Mouse (Mus musculus): ENCODE measurements around the gene Urad. TPM values are rescaled to one million over a fixed set of nuclear protein-coding genes. Genes with fewer than 3 reads are reported as not detected.
A peak's percentile ranks its signal among the peaks of the same experiment; 100 is the strongest.

Urad gene
- polyA plus RNA-seq, 2 experiments from 2014 or later = not detected

- ATAC-seq = peak; percentile 63
These were observed 1.1 kb upstream of the Urad start for GRCm38 (mm10) chr5:147323237-147323917.

- no peak for ATAC-seq
These were observed 2.6 kb downstream of the Urad start for GRCm38 (mm10) chr5:147319653-147320052.

- no peak for ATAC-seq
These were observed 4.2 kb downstream of the Urad start for GRCm38 (mm10) chr5:147317991-147318390.

GRCm38 (mm10) chr5:147317321-147317720 lies 4.9 kb downstream of the Urad start:
- no peak for ATAC-seq

GRCm38 (mm10) chr5:147315432-147316075 lies 6.7 kb downstream of the Urad start:
- ATAC-seq = no peak

- ATAC-seq = no peak
These were observed 7.4 kb downstream of the Urad start for GRCm38 (mm10) chr5:147314646-147315431.

GRCm38 (mm10) chr5:147312830-147313685 lies 9.2 kb downstream of the Urad start:
- ATAC-seq = no peak

GRCm38 (mm10) chr5:147309786-147310185 lies 12.5 kb downstream of the Urad start:
- ATAC-seq = no peak

- ATAC-seq = no peak
These were observed 13.8 kb downstream of the Urad start for GRCm38 (mm10) chr5:147308451-147308850.

GRCm38 (mm10) chr5:147307398-147307785 lies 14.8 kb downstream of the Urad start:
- ATAC-seq = no peak

GRCm38 (mm10) chr5:147306638-147307397 lies 15.4 kb downstream of the Urad start, which contains the start of gene Cdx2:
Gene Cdx2 (minus strand): TSS chr5:147307270.
- no peak for ATAC-seq

GRCm38 (mm10) chr5:147305856-147306637 lies 16.2 kb downstream of the Urad start:
- ATAC-seq = no peak

- ATAC-seq = no peak
These were observed 17.1 kb downstream of the Urad start for GRCm38 (mm10) chr5:147305166-147305565.

GRCm38 (mm10) chr5:147304276-147305155 lies 17.7 kb downstream of the Urad start:
- ATAC-seq = no peak

GRCm38 (mm10) chr5:147302746-147303400 lies 19.4 kb downstream of the Urad start:
- no peak for ATAC-seq

- ATAC-seq = no peak
These were observed 20.1 kb downstream of the Urad start for GRCm38 (mm10) chr5:147302141-147302540.

GRCm38 (mm10) chr5:147301781-147302070 lies 20.5 kb downstream of the Urad start:
- ATAC-seq = no peak

GRCm38 (mm10) chr5:147300917-147301780 lies 21.1 kb downstream of the Urad start:
- no peak for ATAC-seq

GRCm38 (mm10) chr5:147300001-147300363 lies 22.3 kb downstream of the Urad start:
- ATAC-seq = no peak

Data from activated CD4-positive, CD25-positive, alpha-beta regulatory T cell, adult 4 months (primary cell).